Mouse (Mus musculus) kidney, embryonic 14.5 days (tissue): ENCODE measurements at regions not wholly inside any gene's neighbourhood (a gene's known extent, or its start where the extent isn't known, plus 50 kb on each side); places are given as distances from the start of the nearest gene placed in this dataset.

Experiments
- ATAC-seq: fragments of 200-750 bp; cut with Nextera tagmentation; 2 replicates; pipeline ENCODE4 v1.8.0; 2017; ENCODE audit warnings: moderate number of reproducible peaks, mild to moderate bottlenecking, moderate TSS enrichment, moderate library complexity; ENCODE audit not compliant: low FRiP score, low TSS enrichment
- H3K27ac ChIP-seq: fragments of 300-500 bp; sonication (generic); 2 replicates; pipeline ENCODE4 v1.5.1; 2014; ENCODE audit warnings: low read depth, mild to moderate bottlenecking, low read length, moderate library complexity, mixed read lengths
- H3K27me3 ChIP-seq: fragments of 300-500 bp; sonication (generic); 2 replicates; pipeline ENCODE4 v1.6.1; 2014; ENCODE audit warnings: mild to moderate bottlenecking, low read length; ENCODE audit not compliant: control insufficient read depth, insufficient read depth
- H3K36me3 ChIP-seq: fragments of 300-500 bp; sonication (generic); 2 replicates; pipeline ENCODE4 v1.6.1; 2014; ENCODE audit warnings: low read length, mixed read lengths; ENCODE audit not compliant: control insufficient read depth, insufficient read depth
- H3K4me1 ChIP-seq: fragments of 300-500 bp; sonication (generic); 2 replicates; pipeline ENCODE4 v1.6.1; 2014; ENCODE audit warnings: low read length, mixed read lengths; ENCODE audit not compliant: control insufficient read depth, insufficient read depth
- H3K4me2 ChIP-seq: fragments of 300-500 bp; sonication (generic); replicated peaks from 2 replicates; pipeline ENCODE4 v1.6.1; 2014; ENCODE audit warnings: low read depth, mild to moderate bottlenecking, low read length
- H3K4me3 ChIP-seq: fragments of 300-500 bp; sonication (generic); 2 replicates; pipeline ENCODE4 v1.5.1; 2014; ENCODE audit warnings: mild to moderate bottlenecking, low read length
- H3K9ac ChIP-seq: fragments of 300-500 bp; sonication (generic); 2 replicates; pipeline ENCODE4 v1.6.1; 2014; ENCODE audit warnings: low read depth, mild to moderate bottlenecking, low read length, moderate library complexity
- H3K9me3 ChIP-seq: fragments of 300-500 bp; sonication (generic); 2 replicates; pipeline ENCODE4 v1.6.1; 2016; ENCODE audit warnings: low read length; ENCODE audit not compliant: control insufficient read depth
- WGBS: fragments of 180-500 bp; shearing (Covaris S2); extraction: QIAGEN DNeasy Blood & Tissue Kit; methylation state at CpG from one replicate; pipeline ENCODE4 v1.1.7; 2014; 5-methylcytosine and 5-hydroxymethylcytosine counted together

- H3K4me1 ChIP-seq, result no peaks in the 10 kb centered on the region
- ATAC-seq, result no peak
- H3K9me3 ChIP-seq, result no peaks in the 10 kb centered on the region
- no peak overlapping the region for H3K4me2 ChIP-seq
- H3K36me3 ChIP-seq, result no peaks in the 10 kb centered on the region
- H3K9ac ChIP-seq, result no peak overlapping the region
- no peak overlapping the region for H3K27ac ChIP-seq
- 94% methylated on average over 2 of the region's 2 CpGs for WGBS
- no peak overlapping the region for H3K4me3 ChIP-seq
- H3K27me3 ChIP-seq, result no peaks in the 10 kb centered on the region
Measured at GRCm38 (mm10) chr10:125084975-125085374, 304.3 kb downstream of the Slc16a7 start.

DNA sequence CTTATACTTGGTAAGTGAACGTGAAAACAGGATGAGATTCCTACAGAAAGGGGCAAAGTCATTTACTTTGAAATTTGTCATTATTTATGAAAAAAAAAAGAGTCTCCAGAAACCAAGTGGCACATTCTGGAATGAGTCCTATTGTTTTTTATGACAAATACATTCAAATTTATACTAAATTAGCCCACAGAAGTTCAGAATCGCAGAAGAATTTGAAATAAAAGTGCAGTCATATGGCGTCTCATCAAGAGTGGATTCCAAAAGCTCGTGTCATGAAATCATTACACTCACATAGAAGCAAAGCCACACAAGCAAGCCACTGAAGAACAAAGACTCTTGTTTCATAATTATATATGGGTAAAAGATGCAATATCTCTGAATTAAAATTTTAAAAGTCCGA is 316.9 kb downstream of the Slc16a7 start:
- no peaks in the 10 kb centered on the region for H3K36me3 ChIP-seq
- no peaks in the 10 kb centered on the region for H3K27me3 ChIP-seq
- no peak overlapping the region for H3K27ac ChIP-seq
- no peak for ATAC-seq
- H3K4me3 ChIP-seq, result no peak overlapping the region
- H3K4me2 ChIP-seq, result no peak overlapping the region
- H3K9me3 ChIP-seq, result no peaks in the 10 kb centered on the region
- no peak overlapping the region for H3K9ac ChIP-seq
- no peaks in the 10 kb centered on the region for H3K4me1 ChIP-seq
- WGBS, result 87% methylated on average over 5 of the region's 5 CpGs

DNA sequence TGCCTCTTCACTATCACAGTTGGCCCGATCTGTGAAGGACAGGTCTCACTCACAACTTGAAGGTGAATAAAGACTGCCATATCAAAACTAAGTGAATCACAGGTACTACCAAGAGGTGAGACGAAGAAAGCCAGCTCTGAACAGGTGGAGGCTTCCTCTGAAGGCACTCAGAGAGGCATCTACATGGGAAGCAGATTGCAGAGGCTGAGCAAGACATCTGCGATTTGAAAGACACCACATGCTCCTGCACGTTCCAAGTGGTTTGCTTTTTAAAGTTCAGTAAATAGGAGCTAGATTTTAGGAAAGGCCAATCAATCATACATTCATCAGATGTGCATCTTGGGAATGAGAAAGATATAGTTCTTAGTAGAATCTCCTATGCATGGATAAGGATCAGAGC is 319.0 kb downstream of the Slc16a7 start:
- Histone ChIP-seq H3K27me3 (no peaks in the 10 kb centered on the region), H3K4me2 (no peak overlapping the region), H3K9ac (no peak overlapping the region), H3K9me3 (no peaks in the 10 kb centered on the region), H3K27ac (no peak overlapping the region), H3K36me3 (no peaks in the 10 kb centered on the region), H3K4me1 (no peaks in the 10 kb centered on the region), H3K4me3 (no peak overlapping the region)
- WGBS, result 88% methylated on average over 4 of the region's 4 CpGs
- no peak for ATAC-seq

GRCm38 (mm10) chr10:125039290-125039689 is 350.0 kb downstream of the Slc16a7 start:
- no peak for ATAC-seq
- H3K9ac ChIP-seq, result no peak overlapping the region
- H3K27me3 ChIP-seq, result no peaks in the 10 kb centered on the region
- no peaks in the 10 kb centered on the region for H3K9me3 ChIP-seq
- no peaks in the 10 kb centered on the region for H3K4me1 ChIP-seq
- H3K36me3 ChIP-seq, result no peaks in the 10 kb centered on the region
- no peak overlapping the region for H3K4me2 ChIP-seq
- 71% methylated on average over 3 of the region's 3 CpGs for WGBS
- H3K4me3 ChIP-seq, result no peak overlapping the region
- H3K27ac ChIP-seq, result no peak overlapping the region

GRCm38 (mm10) chr10:125035631-125036030 is 353.6 kb downstream of the Slc16a7 start:
- Histone ChIP-seq H3K4me3 (no peak overlapping the region), H3K9me3 (no peaks in the 10 kb centered on the region), H3K9ac (no peak overlapping the region), H3K36me3 (no peaks in the 10 kb centered on the region), H3K4me2 (no peak overlapping the region), H3K27ac (no peak overlapping the region), H3K4me1 (no peaks in the 10 kb centered on the region), H3K27me3 (no peaks in the 10 kb centered on the region)
- no peak for ATAC-seq
- 91% methylated on average over 7 of the region's 7 CpGs for WGBS

GRCm38 (mm10) chr10:125028347-125028746 is 360.9 kb downstream of the Slc16a7 start:
- WGBS, result 69% methylated on average over 5 of the region's 5 CpGs
- Histone ChIP-seq H3K36me3 (no peaks in the 10 kb centered on the region), H3K27me3 (no peaks in the 10 kb centered on the region), H3K4me2 (no peak overlapping the region), H3K9me3 (no peaks in the 10 kb centered on the region), H3K4me3 (no peak overlapping the region), H3K4me1 (no peaks in the 10 kb centered on the region), H3K27ac (no peak overlapping the region), H3K9ac (no peak overlapping the region)
- ATAC-seq, result no peak

- Histone ChIP-seq H3K4me2 (no peak overlapping the region), H3K9ac (no peak overlapping the region), H3K4me1 (no peaks in the 10 kb centered on the region), H3K27me3 (no peaks in the 10 kb centered on the region), H3K36me3 (no peaks in the 10 kb centered on the region), H3K4me3 (no peak overlapping the region), H3K27ac (no peak overlapping the region), H3K9me3 (no peaks in the 10 kb centered on the region)
- ATAC-seq, result no peak
- 65% methylated on average over 2 of the region's 2 CpGs for WGBS
Measured at GRCm38 (mm10) chr10:125026851-125027250, 362.4 kb downstream of the Slc16a7 start.
